Mouse (Mus musculus): ENCODE results near the gene Tspan31.
"Not testable (repeated sequence)": the region's sequence is repeated elsewhere in the genome, so short reads cannot be mapped to it uniquely, and the experiment has no call there.

Gene Tspan31

GRCm38 (mm10) chr10:127083915-127084306, 13.8 kb upstream of the Tspan31 start:
- no peak for DNase-seq (ENCODE audit: low read depth, low spot score)

GRCm38 (mm10) chr10:127083292-127083914, 13.3 kb upstream of the Tspan31 start:
- no peak for DNase-seq (ENCODE audit: low read depth, low spot score)

DNA sequence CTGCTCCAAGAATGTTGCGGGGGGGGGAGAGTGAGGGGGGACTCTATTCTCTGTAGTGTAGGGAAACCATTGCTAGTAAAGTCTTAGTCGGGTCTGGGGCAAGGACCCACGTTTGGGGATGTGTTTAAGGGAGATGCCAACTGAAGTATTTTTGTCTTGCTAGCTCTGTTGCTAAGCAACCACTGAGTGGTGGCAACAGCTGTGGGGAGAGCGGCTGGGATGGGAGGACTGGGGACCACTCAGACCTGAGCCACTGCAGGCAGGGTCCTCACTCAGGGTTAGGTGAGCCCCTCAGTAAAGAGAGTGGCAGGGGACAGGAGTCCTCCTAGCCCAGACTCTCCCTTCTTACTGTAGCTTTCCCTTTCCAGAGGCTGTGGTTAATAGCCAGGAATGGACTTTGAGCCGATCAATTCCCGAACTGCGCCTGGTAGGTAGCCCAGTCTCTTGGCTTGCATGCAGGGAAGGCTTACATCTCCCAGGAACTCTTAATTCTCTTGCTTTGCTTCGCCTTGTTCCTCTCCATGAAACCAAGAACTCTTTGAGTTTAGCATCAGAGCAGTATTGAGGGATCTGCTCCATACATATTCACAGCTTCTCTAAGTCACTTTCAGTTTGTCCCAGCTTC, 12.0 kb upstream of the Tspan31 start:
- no peak for DNase-seq (ENCODE audit: low read depth, low spot score)

- no peak for DNase-seq (ENCODE audit: low read depth, low spot score)
Measured at GRCm38 (mm10) chr10:127080901-127081780, 11.1 kb upstream of the Tspan31 start.

- no peak for DNase-seq (ENCODE audit: low read depth, low spot score)
Measured at GRCm38 (mm10) chr10:127079665-127080391, 9.8 kb upstream of the Tspan31 start.

DNA sequence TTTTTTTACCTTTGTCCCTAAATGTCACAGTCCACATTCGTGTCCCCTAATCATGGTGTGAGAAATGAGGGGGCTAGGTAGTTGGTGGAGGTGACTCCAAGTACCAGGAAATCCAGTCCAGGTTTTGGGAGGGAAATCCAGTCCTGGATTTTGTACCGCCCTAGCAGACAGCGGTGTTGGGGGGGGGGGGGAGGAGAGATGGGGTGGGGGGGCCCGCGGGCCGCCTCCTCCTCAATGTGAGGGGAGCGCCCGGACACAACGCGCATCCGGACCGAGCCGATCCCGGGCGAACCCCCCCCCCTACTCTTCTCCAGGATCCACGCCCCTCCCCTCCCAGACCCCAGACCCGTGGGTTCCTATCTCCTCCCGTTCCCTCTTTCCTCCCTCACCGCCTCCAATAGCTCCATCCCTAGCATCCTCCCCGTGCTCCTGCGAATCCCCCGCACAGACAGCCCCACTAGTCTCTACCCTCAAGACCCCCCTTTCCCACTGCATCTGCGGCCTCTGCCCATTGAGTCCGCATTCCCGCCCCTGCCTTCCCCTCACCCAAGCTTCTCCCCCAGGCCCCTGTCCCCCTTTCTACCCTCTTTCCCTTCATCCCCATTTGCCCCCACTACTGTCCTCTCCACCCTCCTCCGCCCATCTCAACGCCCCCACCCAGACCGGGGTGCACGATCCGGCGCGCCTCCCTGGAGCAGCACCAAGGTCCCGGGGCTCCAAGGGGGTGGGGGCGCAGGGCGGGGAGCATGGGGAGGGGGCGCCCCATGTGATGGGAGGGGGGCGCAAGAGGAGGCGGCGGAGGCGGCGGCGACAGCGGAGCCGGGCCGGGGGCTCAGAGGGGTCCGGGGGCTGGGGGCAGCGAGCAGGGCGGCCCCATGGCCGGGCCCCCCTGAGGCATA, 8.9 kb upstream of the Tspan31 start:
- no peak for DNase-seq (ENCODE audit: low read depth, low spot score)

- DNase-seq (ENCODE audit: low read depth, low spot score) = no peak
Measured at GRCm38 (mm10) chr10:127078001-127078676, 8.1 kb upstream of the Tspan31 start.

GRCm38 (mm10) chr10:127077515-127077914, 7.5 kb upstream of the Tspan31 start:
- DNase-seq (ENCODE audit: low read depth, low spot score) = no peak

GRCm38 (mm10) chr10:127076082-127076481, 6.0 kb upstream of the Tspan31 start:
- DNase-seq (ENCODE audit: low read depth, low spot score) = no peak

- DNase-seq (ENCODE audit: low read depth, low spot score) = no peak
Measured at GRCm38 (mm10) chr10:127075651-127076050, 5.6 kb upstream of the Tspan31 start.

- DNase-seq (ENCODE audit: low read depth, low spot score) = no peak
Measured at GRCm38 (mm10) chr10:127075080-127075479, 5.0 kb upstream of the Tspan31 start, which contains the start of gene Agap2. Gene Agap2, plus strand, starts transcription at chr10:127075284.

DNA sequence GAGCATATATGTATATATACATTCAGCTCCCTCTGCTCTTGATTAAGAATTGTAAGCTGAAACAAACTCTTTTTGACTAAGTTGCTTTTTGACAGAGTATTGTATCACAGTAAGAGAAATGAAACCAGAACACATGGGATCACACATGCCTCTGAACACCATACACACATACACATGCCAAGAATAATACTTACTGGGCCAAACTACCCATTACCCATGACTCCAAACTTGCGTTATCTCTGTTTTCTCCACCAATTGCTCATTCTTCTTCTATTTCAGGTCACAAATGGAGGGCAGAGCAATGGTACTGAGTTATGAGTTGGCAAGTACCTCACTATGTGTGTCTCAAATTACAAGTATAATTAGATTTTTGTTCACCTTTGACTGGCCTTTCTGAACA, 3.9 kb upstream of the Tspan31 start:
- no peak for DNase-seq (ENCODE audit: low read depth, low spot score)

GRCm38 (mm10) chr10:127072969-127073368, 2.9 kb upstream of the Tspan31 start:
- DNase-seq (ENCODE audit: low read depth, low spot score) = not testable (repeated sequence)

DNA sequence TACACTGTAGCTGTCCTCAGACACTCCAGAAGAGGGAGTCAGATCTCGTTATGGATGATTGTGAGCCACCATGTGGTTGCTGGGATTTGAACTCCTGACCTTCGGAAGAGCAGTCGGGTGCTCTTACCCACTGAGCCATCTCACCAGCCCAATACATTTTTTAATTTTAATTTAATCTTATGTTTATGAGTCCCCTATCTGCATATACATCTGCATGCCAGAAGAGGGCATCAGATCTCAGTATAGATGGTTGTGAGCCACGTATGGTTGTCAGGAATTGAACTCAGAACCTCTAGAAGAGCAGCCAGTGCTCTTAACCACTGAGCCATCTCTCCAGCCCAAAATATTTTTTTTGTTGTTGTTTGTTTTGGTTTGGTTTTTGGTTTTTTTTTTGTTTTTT, 2.2 kb upstream of the Tspan31 start:
- DNase-seq (ENCODE audit: low read depth, low spot score) = not testable (repeated sequence)

- no peak for DNase-seq (ENCODE audit: low read depth, low spot score)
Measured at GRCm38 (mm10) chr10:127071203-127071602, 1.1 kb upstream of the Tspan31 start.

GRCm38 (mm10) chr10:127069281-127070189, 529 bp downstream of the Tspan31 start:
- DNase-seq (ENCODE audit: low read depth, low spot score) = no peak

GRCm38 (mm10) chr10:127068360-127069038, 1.6 kb downstream of the Tspan31 start:
- DNase-seq (ENCODE audit: low read depth, low spot score) = no peak

DNA sequence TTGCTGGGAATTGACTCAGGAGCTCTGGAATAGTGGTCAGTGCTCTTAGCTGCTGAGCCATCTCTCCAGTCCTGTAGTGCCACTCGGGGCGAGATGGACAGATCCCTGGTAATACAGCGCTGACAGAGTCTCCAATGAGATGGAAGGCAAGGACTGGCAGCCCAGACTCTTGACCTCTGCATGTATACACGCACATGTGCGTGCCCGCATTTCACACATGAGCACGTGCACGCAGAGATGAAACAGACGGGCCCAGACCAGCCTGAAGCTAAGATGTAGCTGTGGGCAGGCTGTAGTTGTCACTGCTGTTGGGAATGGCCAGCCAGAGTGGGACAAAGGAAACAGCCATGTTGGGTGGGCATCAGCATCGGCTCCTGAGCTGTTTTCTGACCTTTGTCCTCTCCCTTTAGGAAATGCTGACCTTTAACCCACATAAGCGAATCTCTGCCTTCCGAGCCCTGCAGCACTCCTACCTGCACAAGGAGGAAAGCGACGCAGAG, 3.5 kb downstream of the Tspan31 start:
- DNase-seq (ENCODE audit: low read depth, low spot score) = no peak

Data from WW6 (cell line).